Mouse (Mus musculus) sigmoid colon, adult 10 weeks (tissue): ENCODE measurements around the gene Map2k2. TPM values are rescaled to one million over a fixed set of nuclear protein-coding genes. Genes with fewer than 3 reads are reported as not detected.

ENCODE experiments used
- polyA plus RNA-seq: library from polyadenylated mRNA; stranded (reverse); fragments of 350-450 nt; fragmentation: Illumina TruSeq; extraction: RNeasy Lipid Tissue Mini Kit (QIAGEN cat#74804); gene quantifications from one replicate; pipeline ENCODE4 v1.2.3, GENCODE M21; 2014; ENCODE audit warnings: low read depth, low replicate concordance

The Map2k2 gene
- polyA plus RNA-seq: 3.0 TPM

GRCm38 (mm10) chr10:81105565-81106112 is at the start of gene Map2k2:
Gene Map2k2 (plus strand): TSS chr10:81105915.

GRCm38 (mm10) chr10:81059603-81060543 is 45.8 kb upstream of the Map2k2 start, which contains the start of gene Sgta:
Gene Sgta (minus strand): TSS chr10:81060181.

GRCm38 (mm10) chr10:81069836-81070235 is 35.9 kb upstream of the Map2k2 start, which contains the start of gene Thop1:
Gene Thop1 (plus strand): TSS chr10:81070035.

GRCm38 (mm10) chr10:81134966-81135681 is 29.4 kb downstream of the Map2k2 start, which contains the start of gene Zbtb7a:
Gene Zbtb7a (plus strand): TSS chr10:81135220.

GRCm38 (mm10) chr10:81167200-81168086 is 61.7 kb downstream of the Map2k2 start, which contains the start of gene Pias4:
Gene Pias4 (minus strand): TSS chr10:81167923.

GRCm38 (mm10) chr10:81176466-81177271 is 71.0 kb downstream of the Map2k2 start, which contains the start of gene Eef2:
Gene Eef2 (plus strand): TSS chr10:81176631.

GRCm38 (mm10) chr10:81182336-81183333 is 76.9 kb downstream of the Map2k2 start, which contains the start of gene Dapk3:
Gene Dapk3 (plus strand): TSS chr10:81183005.

Other genes with a start within 250 kb of the Map2k2 start
- not detected for gene Tmprss9, start 234.1 kb upstream of the Map2k2 start, polyA plus RNA-seq
- gene Timm13, start 204.9 kb upstream of the Map2k2 start, polyA plus RNA-seq: not detected
- 1.2 TPM for gene Lmnb2, start 187.7 kb upstream of the Map2k2 start, polyA plus RNA-seq
- 12.3 TPM for gene Gadd45b, start 175.8 kb upstream of the Map2k2 start, polyA plus RNA-seq
- gene Gng7, start 91.0 kb upstream of the Map2k2 start, polyA plus RNA-seq: 0.76 TPM
- not detected for gene Diras1, start 80.3 kb upstream of the Map2k2 start, polyA plus RNA-seq
- 0.41 TPM for gene Slc39a3, start 68.5 kb upstream of the Map2k2 start, polyA plus RNA-seq
- 1.3 TPM for gene Sgta, start 45.7 kb upstream of the Map2k2 start, polyA plus RNA-seq
- not detected for gene Thop1, start 35.9 kb upstream of the Map2k2 start, polyA plus RNA-seq
- gene Creb3l3, start 7.0 kb upstream of the Map2k2 start, polyA plus RNA-seq: 0.79 TPM
- 48.6 TPM for gene Zbtb7a, start 29.3 kb downstream of the Map2k2 start, polyA plus RNA-seq
- gene Pias4, start 62.0 kb downstream of the Map2k2 start, polyA plus RNA-seq: not detected
- 12.4 TPM for gene Eef2, start 70.7 kb downstream of the Map2k2 start, polyA plus RNA-seq
- not detected for gene Dapk3, start 77.1 kb downstream of the Map2k2 start, polyA plus RNA-seq
- not detected for gene 4930442H23Rik, start 77.9 kb downstream of the Map2k2 start, polyA plus RNA-seq
- gene Nmrk2, start 96.1 kb downstream of the Map2k2 start, polyA plus RNA-seq: not detected
- gene Atcay, start 124.9 kb downstream of the Map2k2 start, polyA plus RNA-seq: 0.19 TPM
- 0.63 TPM for gene Zfr2, start 127.2 kb downstream of the Map2k2 start, polyA plus RNA-seq
- not detected for gene Matk, start 147.0 kb downstream of the Map2k2 start, polyA plus RNA-seq
- gene Mrpl54, start 161.0 kb downstream of the Map2k2 start, polyA plus RNA-seq: 1.2 TPM
- not detected for gene Apba3, start 161.0 kb downstream of the Map2k2 start, polyA plus RNA-seq
- 7.8 TPM for gene Tjp3, start 185.7 kb downstream of the Map2k2 start, polyA plus RNA-seq
- gene Pip5k1c, start 187.0 kb downstream of the Map2k2 start, polyA plus RNA-seq: 2.6 TPM
- 0.16 TPM for gene Cactin, start 215.2 kb downstream of the Map2k2 start, polyA plus RNA-seq
- gene Tbxa2r, start 222.8 kb downstream of the Map2k2 start, polyA plus RNA-seq: not detected
- not detected for gene Gipc3, start 237.4 kb downstream of the Map2k2 start, polyA plus RNA-seq
- gene Hmg20b, start 244.6 kb downstream of the Map2k2 start, polyA plus RNA-seq: 11.0 TPM